Mouse (Mus musculus) neural tube, embryonic 12.5 days (tissue): Measurements from ENCODE around the gene Knstrn. TPM values are rescaled to one million over a fixed set of nuclear protein-coding genes. Genes with fewer than 3 reads are reported as not detected.

Source experiments
- ATAC-seq: fragments of 200-750 bp; cut with Nextera tagmentation; 2 replicates; pipeline ENCODE4 v1.8.0; 2017; ENCODE audit warnings: low read depth, mild to moderate bottlenecking, moderate TSS enrichment, moderate library complexity; ENCODE audit not compliant: low FRiP score
- H3K27ac ChIP-seq: fragments of 300-500 bp; sonication (generic); 2 replicates; pipeline ENCODE4 v1.5.1; 2016
- H3K27me3 ChIP-seq: fragments of 300-500 bp; sonication (generic); replicated peaks from 2 replicates; pipeline ENCODE4 v1.6.1; 2016; ENCODE audit warnings: mild to moderate bottlenecking
- H3K36me3 ChIP-seq: fragments of 300-500 bp; sonication (generic); 2 replicates; pipeline ENCODE4 v1.6.1; 2016; ENCODE audit warnings: mild to moderate bottlenecking
- H3K4me1 ChIP-seq: fragments of 300-500 bp; sonication (generic); 2 replicates; pipeline ENCODE4 v1.6.1; 2016
- H3K4me2 ChIP-seq: fragments of 300-500 bp; sonication (generic); replicated peaks from 2 replicates; pipeline ENCODE4 v1.6.1; 2016; ENCODE audit warnings: mild to moderate bottlenecking
- H3K4me3 ChIP-seq: fragments of 300-500 bp; sonication (generic); 2 replicates; pipeline ENCODE4 v1.5.1; 2016
- H3K9ac ChIP-seq: fragments of 300-500 bp; sonication (generic); 2 replicates; pipeline ENCODE4 v1.6.1; 2016; ENCODE audit warnings: mild to moderate bottlenecking
- H3K9me3 ChIP-seq: fragments of 300-500 bp; sonication (generic); 2 replicates; pipeline ENCODE4 v1.6.1; 2016; ENCODE audit warnings: mild to moderate bottlenecking
- WGBS: fragments of 180-500 bp; shearing (Covaris S2); methylation state at CpG from one replicate; pipeline ENCODE4 v1.1.7; 2016; 5-methylcytosine and 5-hydroxymethylcytosine counted together
- polyA plus RNA-seq: library from polyadenylated mRNA; unstranded; fragments of >200 nt; fragmentation: Nextera tagmentation; extraction: Ambion mirVana; gene quantifications from 2 replicates; pipeline ENCODE4 v1.2.1, GENCODE M21; 2016

Gene Knstrn
- polyA plus RNA-seq, 1 experiment from 2014 or later = 90.3 TPM

DNA sequence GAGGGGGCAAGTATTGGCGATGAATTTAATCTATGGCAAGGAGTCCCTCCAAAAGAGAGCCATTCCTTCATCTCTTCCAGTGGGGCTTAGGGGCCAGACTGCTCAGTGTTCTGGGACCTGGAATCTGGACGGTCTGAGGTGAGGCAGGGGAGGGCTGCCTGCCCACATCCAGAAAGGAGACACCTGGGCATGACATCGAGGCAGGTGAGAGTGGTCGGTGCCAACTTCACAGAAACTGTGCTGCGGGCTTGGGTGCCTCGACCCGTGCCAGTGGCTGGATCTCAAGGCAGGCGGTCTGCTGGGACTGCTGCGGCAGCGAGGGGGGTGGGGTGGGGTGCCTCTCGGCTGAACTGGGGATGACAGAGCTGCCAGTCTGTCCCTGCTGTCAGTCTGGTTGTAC is 84.0 kb downstream of the Knstrn start:
- Histone ChIP-seq H3K4me2 (0 out of 2 replicates have a peak overlapping the region, but pooled peaks have one; percentile 73), H3K4me1 (peaks cover 50% of the 10 kb centered on the region), H3K9me3 (no peaks in the 10 kb centered on the region), H3K27me3 (peaks cover 69% of the 10 kb centered on the region), H3K36me3 (no peaks in the 10 kb centered on the region), H3K27ac (no peak overlapping the region), H3K4me3 (no peak overlapping the region), H3K9ac (no peak overlapping the region)
- no peak for ATAC-seq
- under 1% methylated on average over 11 of the region's 11 CpGs for WGBS

DNA sequence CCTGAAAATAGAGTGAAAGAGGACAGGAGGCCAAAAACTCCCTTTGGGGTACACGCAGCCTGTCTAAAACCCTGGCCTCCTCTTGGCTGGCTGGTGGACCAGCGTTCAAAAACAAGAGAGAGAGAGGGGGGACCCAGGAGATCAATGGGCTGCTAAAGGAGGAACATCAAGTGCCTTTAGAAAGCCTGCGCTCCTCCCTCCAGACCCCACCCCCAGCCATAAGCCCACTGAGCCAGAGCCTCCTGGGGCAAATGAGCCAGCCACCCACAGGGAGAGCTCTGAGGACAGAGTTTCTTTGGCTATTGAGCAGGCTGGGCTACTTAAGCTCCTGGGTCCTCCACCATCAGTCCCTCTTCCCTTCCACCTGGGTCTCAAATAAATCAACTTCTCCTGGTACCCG is 85.0 kb downstream of the Knstrn start:
- no peak overlapping the region for H3K4me2 ChIP-seq
- H3K4me1 ChIP-seq = peaks cover 58% of the 10 kb centered on the region
- peaks cover 65% of the 10 kb centered on the region for H3K27me3 ChIP-seq
- no peak overlapping the region for H3K4me3 ChIP-seq
- H3K36me3 ChIP-seq = no peaks in the 10 kb centered on the region
- no peak overlapping the region for H3K27ac ChIP-seq
- no peaks in the 10 kb centered on the region for H3K9me3 ChIP-seq
- no peak overlapping the region for H3K9ac ChIP-seq
- ATAC-seq = no peak
- WGBS = 1% methylated on average over 4 of the region's 4 CpGs

DNA sequence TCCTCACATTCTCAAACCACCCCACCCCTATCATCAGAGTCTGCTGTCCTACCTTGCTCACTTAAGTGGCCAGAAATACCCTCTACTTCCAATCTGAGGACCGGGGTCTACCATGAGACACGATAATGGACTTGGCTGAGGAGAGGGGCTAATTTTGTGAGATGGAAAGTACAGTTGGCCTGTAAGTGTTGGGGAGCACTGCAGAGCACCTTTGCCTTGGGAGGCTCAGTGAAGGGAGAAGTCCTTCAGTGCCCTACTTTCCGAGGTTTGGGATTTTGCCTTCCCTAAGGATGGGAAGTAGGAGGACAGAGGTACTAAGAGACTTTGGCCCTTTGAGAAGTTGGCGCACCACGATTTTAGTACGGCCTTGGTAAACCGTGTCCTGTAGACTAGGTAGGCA is 85.5 kb downstream of the Knstrn start:
- H3K36me3 ChIP-seq = no peaks in the 10 kb centered on the region
- peaks cover 60% of the 10 kb centered on the region for H3K27me3 ChIP-seq
- H3K9me3 ChIP-seq = no peaks in the 10 kb centered on the region
- peaks cover 63% of the 10 kb centered on the region for H3K4me1 ChIP-seq
- no peak for ATAC-seq
- H3K9ac ChIP-seq = no peak overlapping the region
- WGBS = 13% methylated on average over 7 of the region's 7 CpGs
- H3K4me2 ChIP-seq = peak overlapping the region; percentile 99; the same call in 1 of the 2 replicates
- no peak overlapping the region for H3K27ac ChIP-seq
- no peak overlapping the region for H3K4me3 ChIP-seq

DNA sequence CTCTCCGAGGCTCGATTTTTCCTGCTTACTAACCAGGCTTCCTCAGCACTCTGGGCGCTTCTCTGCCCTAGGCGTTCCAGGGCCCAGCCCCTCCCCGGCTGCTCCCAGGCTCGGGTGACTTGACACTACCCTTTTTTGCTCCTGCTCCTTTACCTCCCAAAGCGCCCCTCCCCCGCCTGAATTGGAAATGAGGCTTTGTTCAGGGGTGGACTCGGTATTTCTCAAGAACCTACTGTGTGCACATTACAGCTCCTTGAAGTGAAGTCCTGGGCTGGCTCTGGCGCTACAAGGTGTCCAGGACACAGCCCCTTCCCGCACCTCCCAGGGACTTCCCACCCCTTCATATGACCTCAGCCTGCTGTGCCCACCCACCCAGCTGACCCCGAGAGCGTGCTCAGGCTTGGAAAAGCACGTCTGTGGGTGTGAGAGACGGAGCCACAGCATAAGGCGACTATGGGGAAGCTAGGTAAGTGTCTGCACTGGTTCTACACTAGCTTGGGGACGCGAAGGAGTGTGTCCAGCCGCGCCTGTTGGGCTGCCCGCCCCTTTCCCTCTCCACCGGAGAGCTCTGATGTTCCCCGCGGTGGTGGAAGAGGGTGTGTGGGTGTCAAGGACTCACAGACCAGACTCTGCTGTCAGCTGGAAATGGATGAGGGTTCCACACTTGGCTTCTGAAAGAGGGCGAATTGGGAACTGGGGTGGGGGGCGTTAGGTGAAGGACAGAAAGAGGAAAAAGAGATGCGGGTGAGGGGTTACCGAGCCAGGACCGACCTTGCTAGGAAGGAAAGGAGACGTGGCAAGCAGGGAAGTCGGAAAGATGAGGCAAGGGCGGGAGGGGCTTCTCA is 86.4 kb downstream of the Knstrn start, which contains the start of gene Bahd1:
Gene Bahd1, plus strand, starts transcription at position 397 of the 845 bp plus-strand sequence.
- under 1% methylated on average over 32 of the region's 32 CpGs for WGBS
- peak within 1 kb of the TSS; percentile 92 for H3K4me3 ChIP-seq
- ATAC-seq = no peak; the same call in 1 of the 2 replicates
- no peak within 1 kb of the TSS for H3K27ac ChIP-seq
- peaks cover 71% of the 10 kb centered on the region for H3K4me1 ChIP-seq
- no peaks in the 10 kb centered on the region for H3K36me3 ChIP-seq
- H3K9me3 ChIP-seq = no peaks in the 10 kb centered on the region
- H3K27me3 ChIP-seq = peaks cover 53% of the 10 kb centered on the region
- H3K4me2 ChIP-seq = peak within 1 kb of the TSS; percentile 99
- peak within 1 kb of the TSS; percentile 56 for H3K9ac ChIP-seq

DNA sequence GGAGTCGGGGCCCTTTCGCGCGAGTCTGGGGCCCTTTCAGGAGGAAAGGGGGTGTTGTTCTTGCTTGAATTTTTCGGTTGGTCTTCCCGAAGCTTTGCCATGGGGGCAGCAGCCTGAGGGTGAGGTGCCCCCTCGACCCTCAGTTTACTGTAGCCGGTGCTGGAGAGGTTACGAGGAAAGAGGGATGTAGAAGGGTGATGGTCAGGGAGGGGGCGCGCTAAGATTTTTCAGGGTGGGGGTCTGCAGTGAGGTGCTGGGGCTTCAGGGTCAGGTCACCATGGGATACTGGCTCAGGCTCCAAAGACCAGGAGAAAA is 87.0 kb downstream of the Knstrn start:
- WGBS = under 1% methylated on average over 11 of the region's 11 CpGs
- Histone ChIP-seq H3K36me3 (no peaks in the 10 kb centered on the region), H3K4me1 (peaks cover 74% of the 10 kb centered on the region), H3K9me3 (no peaks in the 10 kb centered on the region), H3K4me2 (peak overlapping the region; percentile 99), H3K9ac (peak overlapping the region; percentile 56), H3K4me3 (peak overlapping the region; percentile 92), H3K27me3 (peaks cover 47% of the 10 kb centered on the region), H3K27ac (no peak overlapping the region)
- peak; percentile 13; the same call in 1 of the 2 replicates for ATAC-seq

DNA sequence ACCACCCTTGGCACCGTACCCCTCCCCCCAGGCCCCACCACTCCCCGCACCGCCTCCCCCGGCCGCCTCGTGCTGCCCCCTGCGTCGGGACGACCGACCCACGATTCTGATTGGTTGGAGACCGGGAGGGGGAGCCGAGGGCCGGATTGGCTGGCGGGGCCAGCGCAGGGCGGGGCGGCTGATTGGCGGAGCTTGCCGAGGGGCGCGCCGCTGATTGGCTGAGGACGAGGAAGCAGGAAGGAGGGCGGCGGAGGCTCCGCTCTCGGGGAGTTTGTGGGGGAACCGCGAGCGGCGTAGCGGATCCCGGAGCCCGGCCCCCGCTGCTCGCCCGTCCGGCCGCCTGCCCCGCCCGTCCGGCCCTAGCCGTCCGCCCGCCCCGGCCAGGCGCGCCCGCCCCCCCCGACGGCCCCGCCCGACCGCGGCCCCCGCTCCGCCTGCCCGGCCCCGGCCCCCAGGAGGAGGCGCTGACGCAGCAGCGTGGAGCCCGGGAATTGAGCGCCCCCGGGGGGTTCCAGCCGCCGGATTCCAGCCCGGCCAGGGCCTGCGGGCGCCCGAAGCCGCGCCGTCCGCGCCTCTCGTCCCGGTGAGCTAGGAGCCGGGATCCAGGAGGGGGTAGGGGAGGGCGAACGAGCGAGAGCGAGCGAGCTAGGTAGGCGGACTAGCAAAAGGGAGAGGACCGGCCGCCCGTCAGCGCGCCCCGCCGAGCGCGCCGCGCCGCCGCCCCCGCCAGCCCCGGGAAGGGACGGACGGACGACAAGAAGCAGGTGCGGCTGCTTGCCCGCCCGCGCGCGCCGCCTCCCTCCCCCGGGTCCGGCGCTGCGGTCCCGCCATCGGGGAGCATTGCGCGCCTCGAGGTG is 87.6 kb downstream of the Knstrn start:
- WGBS = under 1% methylated on average over 115 of the region's 120 CpGs
- Histone ChIP-seq H3K27me3 (peaks cover 41% of the 10 kb centered on the region), H3K4me3 (peak overlapping the region; percentile 92), H3K4me2 (peak overlapping the region; percentile 99), H3K27ac (peak overlapping the region; percentile 91), H3K9ac (peak overlapping the region; percentile 93), H3K4me1 (peaks cover 73% of the 10 kb centered on the region), H3K36me3 (no peaks in the 10 kb centered on the region), H3K9me3 (no peaks in the 10 kb centered on the region)
- ATAC-seq = peak; percentile 88

DNA sequence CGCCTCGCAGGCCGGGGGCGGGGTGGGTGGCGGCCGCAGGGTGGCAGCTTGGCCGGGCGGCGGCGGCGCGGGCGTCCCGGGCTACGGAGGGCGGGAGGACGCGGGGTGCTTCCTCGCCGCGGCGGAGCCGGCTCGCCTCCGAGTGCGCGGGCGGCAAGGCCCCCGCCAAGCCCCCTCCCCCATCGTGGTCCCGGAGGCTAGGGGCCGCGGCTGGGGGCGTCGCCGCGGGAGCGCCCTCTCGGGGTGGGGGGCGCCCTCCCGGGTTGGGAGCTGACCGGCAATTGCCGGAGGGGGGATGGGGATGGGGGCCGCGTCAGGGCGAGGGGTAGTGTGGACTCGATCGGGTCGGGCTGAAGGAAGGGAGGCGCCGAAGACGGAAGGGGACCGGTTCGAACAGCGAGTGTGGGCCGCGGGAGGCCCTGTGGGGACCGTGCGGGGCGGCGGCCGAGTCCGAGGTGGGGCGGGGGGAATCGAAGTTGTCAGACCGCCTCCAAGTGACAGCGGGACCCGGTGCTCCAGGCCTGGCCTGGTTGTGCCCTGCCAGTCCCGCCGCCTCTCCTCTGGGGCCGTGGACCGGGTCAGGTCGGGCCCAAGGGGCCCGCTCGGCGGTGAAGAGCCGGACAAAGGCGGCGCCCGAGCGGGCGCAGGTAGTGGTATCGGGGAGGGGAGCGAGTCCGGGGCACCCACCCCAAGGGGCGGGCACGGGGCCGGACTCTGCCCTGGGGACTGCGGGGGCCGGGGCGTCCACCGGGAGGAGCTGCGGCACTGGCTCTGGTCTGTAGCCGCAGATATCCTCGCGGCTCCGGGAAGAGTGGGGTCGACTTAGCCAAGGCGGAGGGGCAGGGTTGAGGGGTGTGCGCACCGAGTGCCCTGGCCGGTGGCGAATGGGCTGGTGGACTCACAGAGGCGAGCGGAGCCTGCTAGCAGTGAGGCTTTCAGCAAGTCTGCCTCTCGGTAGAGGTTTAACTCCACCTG is 88.5 kb downstream of the Knstrn start:
- H3K27me3 ChIP-seq = peaks cover 31% of the 10 kb centered on the region
- H3K4me3 ChIP-seq = peak overlapping the region; percentile 92
- peak overlapping the region; percentile 93 for H3K9ac ChIP-seq
- peak overlapping the region; percentile 91 for H3K27ac ChIP-seq
- H3K9me3 ChIP-seq = no peaks in the 10 kb centered on the region
- H3K36me3 ChIP-seq = no peaks in the 10 kb centered on the region
- peak; percentile 5; the same call in 1 of the 2 replicates for ATAC-seq
- H3K4me1 ChIP-seq = peaks cover 64% of the 10 kb centered on the region
- WGBS = under 1% methylated on average over 84 of the region's 106 CpGs
- peak overlapping the region; percentile 99 for H3K4me2 ChIP-seq

DNA sequence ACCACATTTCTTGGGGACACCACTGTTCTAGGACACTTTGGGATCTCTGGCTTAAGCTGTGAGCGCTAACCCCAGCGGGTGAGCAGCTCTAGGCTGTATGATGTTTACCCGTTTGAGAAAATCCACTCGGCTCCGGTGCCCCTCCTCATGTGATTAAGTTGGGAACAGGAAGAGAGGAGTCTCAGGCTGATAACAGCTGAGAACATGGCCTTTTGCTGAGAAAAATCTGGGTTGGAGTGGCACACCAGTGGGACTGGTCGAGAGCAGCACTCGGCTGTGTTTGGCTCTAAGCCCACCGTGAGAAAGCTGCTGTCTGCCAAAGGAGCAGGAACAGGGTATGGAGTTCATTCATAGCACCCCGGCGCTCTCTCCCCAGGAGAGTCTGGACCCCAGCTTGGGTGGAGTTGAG is 89.5 kb downstream of the Knstrn start:
- no peak overlapping the region for H3K27ac ChIP-seq
- peak overlapping the region; percentile 99 for H3K4me2 ChIP-seq
- H3K36me3 ChIP-seq = no peaks in the 10 kb centered on the region
- H3K9ac ChIP-seq = peak overlapping the region; percentile 93; the same call in 1 of the 2 replicates
- ATAC-seq = no peak
- 17% methylated on average over 10 of the region's 10 CpGs for WGBS
- H3K27me3 ChIP-seq = peaks cover 21% of the 10 kb centered on the region
- peak overlapping the region; percentile 92 for H3K4me3 ChIP-seq
- H3K4me1 ChIP-seq = peaks cover 54% of the 10 kb centered on the region
- H3K9me3 ChIP-seq = no peaks in the 10 kb centered on the region

Other genes with a start within 250 kb of the Knstrn start
- 62.9 and 63.6 TPM in 2 replicates for gene Bub1b, start 215.8 kb upstream of the Knstrn start, polyA plus RNA-seq
- gene Pak6, start 150.7 kb upstream of the Knstrn start, polyA plus RNA-seq = 4.7 and 5.7 TPM in 2 replicates
- gene Ankrd63, start 110.0 kb upstream of the Knstrn start, polyA plus RNA-seq = not detected in 2 replicates
- gene Plcb2, start 85.6 kb upstream of the Knstrn start, polyA plus RNA-seq = 0.41 and 1.1 TPM in 2 replicates
- 25.2 and 25.4 TPM in 2 replicates for gene Inafm2, start 68.2 kb upstream of the Knstrn start, polyA plus RNA-seq
- gene Ccdc9b, start 51.3 kb upstream of the Knstrn start, polyA plus RNA-seq = 1.6 and 1.9 TPM in 2 replicates
- gene Phgr1, start 41.2 kb upstream of the Knstrn start, polyA plus RNA-seq = not detected in 2 replicates
- 21.7 and 24.0 TPM in 2 replicates for gene Disp2, start 34.3 kb upstream of the Knstrn start, polyA plus RNA-seq
- 54.1 and 58.5 TPM in 2 replicates for gene Ivd, start 48.0 kb downstream of the Knstrn start, polyA plus RNA-seq
- gene Bahd1, start 86.4 kb downstream of the Knstrn start, polyA plus RNA-seq = 8.1 and 8.6 TPM in 2 replicates
- gene Chst14, start 112.5 kb downstream of the Knstrn start, polyA plus RNA-seq = 18.3 and 18.4 TPM in 2 replicates
- gene Ccdc32, start 215.4 kb downstream of the Knstrn start, polyA plus RNA-seq = 28.0 and 28.8 TPM in 2 replicates
- 6.6 TPM in 2 replicates for gene Rpusd2, start 220.8 kb downstream of the Knstrn start, polyA plus RNA-seq
- gene Knl1, start 233.1 kb downstream of the Knstrn start, polyA plus RNA-seq = 37.6 and 38.1 TPM in 2 replicates